Mouse (Mus musculus) c-Kit-positive CD71-positive TER-119-positive erythroid progenitor cells, embryonic 14.5 days (primary cell): ENCODE measurements at regions not wholly inside any gene's neighbourhood (a gene's known extent, or its start where the extent isn't known, plus 50 kb on each side); places are given as distances from the start of the nearest gene placed in this dataset.

Source experiments
- DNase-seq: peaks from one replicate; pipeline ENCODE4 v3.0.0-alpha.2; 2013; ENCODE audit warnings: low spot score

GRCm38 (mm10) chr7:68945886-68946863, 197.1 kb upstream of the Arrdc4 start:
- DNase-seq, result no peak

- DNase-seq, result no peak
Observed at GRCm38 (mm10) chr7:68930627-68931334, 181.7 kb upstream of the Arrdc4 start.

- no peak for DNase-seq
Observed at GRCm38 (mm10) chr7:68929669-68930068, 180.6 kb upstream of the Arrdc4 start.

- DNase-seq, result no peak
Observed at GRCm38 (mm10) chr7:68925640-68926039, 176.6 kb upstream of the Arrdc4 start.

- no peak for DNase-seq
Observed at GRCm38 (mm10) chr7:68918632-68919435, 169.8 kb upstream of the Arrdc4 start.

- DNase-seq, result no peak
Observed at GRCm38 (mm10) chr7:68917876-68918200, 168.8 kb upstream of the Arrdc4 start.

GRCm38 (mm10) chr7:68917137-68917875, 168.3 kb upstream of the Arrdc4 start:
- DNase-seq, result no peak

GRCm38 (mm10) chr7:68915976-68916375, 166.9 kb upstream of the Arrdc4 start:
- no peak for DNase-seq

- DNase-seq, result no peak
Observed at GRCm38 (mm10) chr7:68914344-68914743, 165.3 kb upstream of the Arrdc4 start.

GRCm38 (mm10) chr7:68911989-68912655, 163.1 kb upstream of the Arrdc4 start:
- no peak for DNase-seq

- DNase-seq, result no peak
Observed at GRCm38 (mm10) chr7:68911562-68911961, 162.5 kb upstream of the Arrdc4 start.

- DNase-seq, result no peak
Observed at GRCm38 (mm10) chr7:68909694-68910093, 160.7 kb upstream of the Arrdc4 start.

- DNase-seq, result no peak
Observed at GRCm38 (mm10) chr7:68908401-68908834, 159.4 kb upstream of the Arrdc4 start.

GRCm38 (mm10) chr7:68907867-68908266, 158.8 kb upstream of the Arrdc4 start:
- no peak for DNase-seq

GRCm38 (mm10) chr7:68906771-68907395, 157.8 kb upstream of the Arrdc4 start:
- no peak for DNase-seq

GRCm38 (mm10) chr7:68905793-68906192, 156.8 kb upstream of the Arrdc4 start:
- DNase-seq, result no peak

GRCm38 (mm10) chr7:68886173-68886572, 137.1 kb upstream of the Arrdc4 start:
- no peak for DNase-seq

GRCm38 (mm10) chr7:68873008-68873407, 124.0 kb upstream of the Arrdc4 start:
- no peak for DNase-seq

GRCm38 (mm10) chr7:68864322-68865031, 115.4 kb upstream of the Arrdc4 start:
- no peak for DNase-seq
